Mouse (Mus musculus): Measurements from ENCODE around the gene Tsnaxip1. TPM values are rescaled to one million over a fixed set of nuclear protein-coding genes. Genes with fewer than 3 reads are reported as not detected.
A peak's percentile ranks its signal among the peaks of the same experiment; 100 is the strongest.

Gene Tsnaxip1
- polyA plus RNA-seq, 1 experiment from 2014 or later: 1.8 TPM

GRCm38 (mm10) chr8:105892432-105892831, 64.9 kb downstream of the Tsnaxip1 start:
- Histone ChIP-seq H3K27me3 (ENCODE audit: insufficient read depth, poor library complexity, severe bottlenecking) (no peaks in the 10 kb centered on the region), H3K36me3 (peaks cover 71% of the 10 kb centered on the region), H3K4me3 (no peak overlapping the region), H3K9me3 (no peaks in the 10 kb centered on the region), H3K27ac (no peak overlapping the region), H3K4me1 (replicated peaks) (peaks cover 13% of the 10 kb centered on the region)
- DNase-seq (ENCODE audit: low spot score): no peak
- WGBS: 90% methylated on average over 6 of the region's 6 CpGs

GRCm38 (mm10) chr8:105893339-105893738, 65.8 kb downstream of the Tsnaxip1 start, which contains the start of gene Nrn1l:
TSS of gene Nrn1l (plus strand) at chr8:105893567.
- H3K27me3 ChIP-seq (ENCODE audit: insufficient read depth, poor library complexity, severe bottlenecking): no peaks in the 10 kb centered on the region
- H3K4me1 ChIP-seq (replicated peaks): peaks cover 13% of the 10 kb centered on the region
- H3K4me3 ChIP-seq: peak within 1 kb of the TSS; percentile 26
- peak; percentile 77 for DNase-seq (ENCODE audit: low spot score)
- H3K9me3 ChIP-seq: no peaks in the 10 kb centered on the region
- H3K27ac ChIP-seq: 0 out of 2 replicates have a peak within 1 kb of the TSS, but pooled peaks have one; percentile 25
- WGBS: 4% methylated on average over 11 of the region's 11 CpGs
- H3K36me3 ChIP-seq: peaks cover 62% of the 10 kb centered on the region

Other genes starting within 250 kb of the Tsnaxip1 start
- gene Ripor1, start 222.5 kb upstream of the Tsnaxip1 start, polyA plus RNA-seq (2016; fragmentation: Nextera tagmentation; extraction: Ambion mirVana): 17.7 and 23.7 TPM in 2 replicates
- 102 and 138 TPM in 2 replicates for gene Ctcf, start 191.2 kb upstream of the Tsnaxip1 start, polyA plus RNA-seq (2016; fragmentation: Nextera tagmentation; extraction: Ambion mirVana)
- gene Agrp, start 190.3 kb upstream of the Tsnaxip1 start, polyA plus RNA-seq (2016; fragmentation: Nextera tagmentation; extraction: Ambion mirVana): 0.61 and 0.73 TPM in 2 replicates
- gene Carmil2, start 141.5 kb upstream of the Tsnaxip1 start, polyA plus RNA-seq (2016; fragmentation: Nextera tagmentation; extraction: Ambion mirVana): 2.1 and 4.9 TPM in 2 replicates
- gene Acd, start 126.6 kb upstream of the Tsnaxip1 start, polyA plus RNA-seq (2016; fragmentation: Nextera tagmentation; extraction: Ambion mirVana): 81.3 and 92.6 TPM in 2 replicates
- 23.3 and 32.2 TPM in 2 replicates for gene Pard6a, start 126.6 kb upstream of the Tsnaxip1 start, polyA plus RNA-seq (2016; fragmentation: Nextera tagmentation; extraction: Ambion mirVana)
- gene 4933405L10Rik, start 120.1 kb upstream of the Tsnaxip1 start, polyA plus RNA-seq (2016; fragmentation: Nextera tagmentation; extraction: Ambion mirVana): 0.14 TPM in 1 of 2 replicates, not detected in the other
- 40.7 and 44.6 TPM in 2 replicates for gene Enkd1, start 119.5 kb upstream of the Tsnaxip1 start, polyA plus RNA-seq (2016; fragmentation: Nextera tagmentation; extraction: Ambion mirVana)
- gene Gfod2, start 69.1 kb upstream of the Tsnaxip1 start, polyA plus RNA-seq (2016; fragmentation: Nextera tagmentation; extraction: Ambion mirVana): 36.8 and 49.8 TPM in 2 replicates
- gene Ranbp10, start 381 bp upstream of the Tsnaxip1 start, polyA plus RNA-seq (2016; fragmentation: Nextera tagmentation; extraction: Ambion mirVana): 10.4 and 11.1 TPM in 2 replicates
- 55.2 and 58.1 TPM in 2 replicates for gene Cenpt, start 25.5 kb downstream of the Tsnaxip1 start, polyA plus RNA-seq (2016; fragmentation: Nextera tagmentation; extraction: Ambion mirVana)
- 78.3 and 83.5 TPM in 2 replicates for gene Thap11, start 27.4 kb downstream of the Tsnaxip1 start, polyA plus RNA-seq (2016; fragmentation: Nextera tagmentation; extraction: Ambion mirVana)
- 364 and 407 TPM in 2 replicates for gene Nutf2, start 32.8 kb downstream of the Tsnaxip1 start, polyA plus RNA-seq (2016; fragmentation: Nextera tagmentation; extraction: Ambion mirVana)
- 72.4 and 75.8 TPM in 2 replicates for gene Edc4, start 53.1 kb downstream of the Tsnaxip1 start, polyA plus RNA-seq (2016; fragmentation: Nextera tagmentation; extraction: Ambion mirVana)
- gene Nrn1l, start 65.8 kb downstream of the Tsnaxip1 start, polyA plus RNA-seq (2016; fragmentation: Nextera tagmentation; extraction: Ambion mirVana): 0.39 and 0.73 TPM in 2 replicates
- gene Pskh1, start 72.7 kb downstream of the Tsnaxip1 start, polyA plus RNA-seq (2016; fragmentation: Nextera tagmentation; extraction: Ambion mirVana): 28.8 and 31.0 TPM in 2 replicates
- 1.7 and 2.5 TPM in 2 replicates for gene Ctrl, start 106.1 kb downstream of the Tsnaxip1 start, polyA plus RNA-seq (2016; fragmentation: Nextera tagmentation; extraction: Ambion mirVana)
- gene Psmb10, start 110.7 kb downstream of the Tsnaxip1 start, polyA plus RNA-seq (2016; fragmentation: Nextera tagmentation; extraction: Ambion mirVana): 32.7 and 33.6 TPM in 2 replicates
- 0.60 and 0.78 TPM in 2 replicates for gene Lcat, start 115.7 kb downstream of the Tsnaxip1 start, polyA plus RNA-seq (2016; fragmentation: Nextera tagmentation; extraction: Ambion mirVana)
- gene Slc12a4, start 138.4 kb downstream of the Tsnaxip1 start, polyA plus RNA-seq (2016; fragmentation: Nextera tagmentation; extraction: Ambion mirVana): 18.7 and 19.3 TPM in 2 replicates
- not detected in 2 replicates for gene Dpep3, start 151.7 kb downstream of the Tsnaxip1 start, polyA plus RNA-seq (2016; fragmentation: Nextera tagmentation; extraction: Ambion mirVana)
- 21.1 and 21.3 TPM in 2 replicates for gene Dus2, start 163.6 kb downstream of the Tsnaxip1 start, polyA plus RNA-seq (2016; fragmentation: Nextera tagmentation; extraction: Ambion mirVana)
- gene Dpep2nb, start 178.2 kb downstream of the Tsnaxip1 start, polyA plus RNA-seq (2016; fragmentation: Nextera tagmentation; extraction: Ambion mirVana): not detected in 2 replicates
- 22.4 and 24.4 TPM in 2 replicates for gene Ddx28, start 184.2 kb downstream of the Tsnaxip1 start, polyA plus RNA-seq (2016; fragmentation: Nextera tagmentation; extraction: Ambion mirVana)
- gene Nfatc3, start 231.1 kb downstream of the Tsnaxip1 start, polyA plus RNA-seq (2016; fragmentation: Nextera tagmentation; extraction: Ambion mirVana): 4.2 and 6.2 TPM in 2 replicates